Mouse (Mus musculus) liver, adult 2 months (tissue): ENCODE data around the gene Rnf5. TPM values are rescaled to one million over a fixed set of nuclear protein-coding genes. Genes with fewer than 3 reads are reported as not detected.

Experiments used
- DNase-seq: peaks from one replicate; pipeline ENCODE4 v3.0.0-alpha.2; 2011; ENCODE audit warnings: low read depth, low spot score; ENCODE audit errors: extremely low read depth
- H3K27ac ChIP-seq: fragments of 200-500 bp; replicated peaks from 2 replicates; pipeline ENCODE4 v1.5.1; 2012; ENCODE audit warnings: low read depth, mild to moderate bottlenecking, control low read depth, inconsistent platforms, low read length; ENCODE audit not compliant: insufficient read depth
- H3K27me3 ChIP-seq: fragments of 200-500 bp; 2 replicates; pipeline ENCODE4 v1.6.1; 2012; ENCODE audit warnings: mild to moderate bottlenecking, moderate library complexity, low read length, inconsistent platforms; ENCODE audit not compliant: control insufficient read depth, insufficient read depth
- H3K36me3 ChIP-seq: fragments of 200-500 bp; 2 replicates; pipeline ENCODE4 v1.6.1; 2012; ENCODE audit warnings: low read length, inconsistent platforms; ENCODE audit not compliant: control insufficient read depth, insufficient read depth
- H3K4me1 ChIP-seq: fragments of 200-500 bp; 2 replicates; pipeline ENCODE4 v1.6.1; 2011; ENCODE audit warnings: low read length; ENCODE audit not compliant: control insufficient read depth, insufficient read depth
- H3K4me3 ChIP-seq: fragments of 200-500 bp; 2 replicates; pipeline ENCODE4 v1.5.1; 2011; ENCODE audit warnings: low read depth, mild to moderate bottlenecking, control low read depth, low read length, moderate library complexity; ENCODE audit not compliant: insufficient read depth
- H3K79me2 ChIP-seq: fragments of 200-500 bp; 2 replicates; pipeline ENCODE4 v1.6.1; 2012; ENCODE audit warnings: inconsistent platforms, mild to moderate bottlenecking, low read length, moderate library complexity; ENCODE audit not compliant: control insufficient read depth, insufficient read depth
- H3K9ac ChIP-seq: fragments of 200-500 bp; 2 replicates; pipeline ENCODE4 v1.6.1; 2012; ENCODE audit warnings: low read depth, mild to moderate bottlenecking, control low read depth, inconsistent platforms, low read length
- CTCF ChIP-seq: fragments of 200-500 bp; IDR thresholded peaks from 2 replicates; pipeline ENCODE4 v1.5.1; 2011; ENCODE audit warnings: low read depth, low read length, control low read depth
- POLR2A ChIP-seq: fragments of 200-500 bp; IDR thresholded peaks from 2 replicates; pipeline ENCODE4 v1.6.1; 2011; ENCODE audit warnings: low read length, control low read depth; ENCODE audit not compliant: insufficient read depth; ENCODE audit errors: extremely low read depth
- WGBS: fragments of 180-500 bp; shearing (Covaris S2); methylation state at CpG from one replicate; pipeline ENCODE4 v1.1.7; 2018; 5-methylcytosine and 5-hydroxymethylcytosine counted together
- polyA plus RNA-seq: library from polyadenylated mRNA; depleted of rRNA; stranded (reverse); fragments of >200 nt; gene quantifications from 2 replicates; pipeline ENCODE4 v1.2.3, GENCODE M21; 2012
- total RNA-seq: library from RNA; depleted of rRNA; stranded (reverse); fragments of >200 nt; gene quantifications from 2 replicates; pipeline ENCODE4 v1.2.3, GENCODE M21; 2014

The Rnf5 gene
- total and polyA plus RNA-seq, 2 experiments, result 23.0 to 155 TPM

DNA sequence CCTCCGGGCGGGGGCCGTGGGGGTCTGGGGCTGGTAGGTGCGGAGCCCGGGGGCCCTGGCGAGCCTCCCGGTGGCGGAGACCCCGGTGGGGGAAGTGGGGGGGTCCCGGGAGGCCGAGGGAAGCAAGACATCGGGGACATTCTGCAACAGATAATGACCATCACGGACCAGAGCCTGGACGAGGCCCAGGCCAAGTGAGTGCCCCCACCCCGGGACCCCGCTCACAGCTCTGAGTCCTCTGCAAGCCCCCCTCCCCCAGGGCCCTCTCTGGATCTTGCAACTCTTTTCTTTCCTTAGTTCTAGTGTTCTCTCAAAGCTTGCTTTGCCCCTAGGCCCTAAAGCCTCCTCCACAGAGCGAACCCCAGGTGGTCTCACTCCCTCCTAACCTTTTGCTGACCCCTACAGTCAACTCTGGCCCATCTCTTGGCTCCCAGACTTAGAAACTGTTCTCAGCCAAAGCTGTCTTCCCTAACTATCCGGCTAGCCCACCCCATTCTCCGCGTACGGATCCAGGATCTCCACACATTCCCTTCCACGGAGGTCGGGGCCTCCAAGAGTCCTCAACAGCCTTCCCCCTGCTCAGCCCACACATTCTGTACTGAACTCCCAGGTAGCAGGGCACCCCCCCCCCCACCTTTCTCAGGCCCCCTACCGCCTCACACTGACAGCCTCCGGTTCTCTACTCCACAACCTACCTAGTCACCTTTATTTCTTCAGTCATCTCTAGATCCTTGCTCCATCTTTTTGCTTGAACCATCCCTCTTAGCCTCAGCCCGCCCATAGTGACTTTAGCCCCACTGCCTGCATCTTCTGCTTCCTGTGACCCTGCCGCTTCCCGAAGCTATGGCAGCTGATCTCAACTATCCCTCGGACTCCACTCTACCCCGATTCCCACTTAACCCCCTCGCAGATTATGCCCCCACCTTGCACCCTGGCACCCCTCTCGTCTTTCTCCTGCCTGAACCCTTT, 10.6 kb downstream of the Rnf5 start:
- Histone ChIP-seq H3K27ac (no peak overlapping the region; the same call in 1 of the 2 replicates), H3K4me1 (peaks cover 10% of the 10 kb centered on the region), H3K27me3 (no peaks in the 10 kb centered on the region), H3K36me3 (peaks cover 2% of the 10 kb centered on the region; the same call in 1 of the 2 replicates), H3K9ac (peak overlapping the region; percentile 92), H3K79me2 (no peaks in the 10 kb centered on the region), H3K4me3 (peak overlapping the region; percentile 77)
- DNase-seq, result no peak
- TF ChIP-seq POLR2A (no peak), CTCF (no peak)
- WGBS, result 12% methylated on average over 31 of the region's 32 CpGs

DNA sequence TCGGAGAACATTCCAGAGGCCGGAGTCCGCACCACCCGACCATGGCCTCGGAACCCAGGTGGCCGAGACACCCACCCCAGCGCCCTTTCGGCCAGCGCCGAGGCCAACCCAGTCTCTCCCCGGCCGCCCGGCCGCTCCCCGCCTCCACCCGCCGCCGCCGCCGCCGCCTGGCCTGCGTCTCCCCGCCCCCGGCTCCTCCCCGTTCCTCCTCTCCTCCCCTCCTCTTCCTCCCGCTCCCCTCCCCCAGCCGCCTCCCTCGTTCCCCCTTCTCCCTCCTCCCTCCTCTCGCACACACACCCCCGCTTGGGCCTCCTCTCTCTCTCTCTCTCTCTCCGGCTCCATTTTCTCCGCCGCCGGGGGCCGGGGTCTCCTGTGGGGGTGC, 11.5 kb downstream of the Rnf5 start:
- TF ChIP-seq CTCF (no peak), POLR2A (peak; percentile 86)
- no peaks in the 10 kb centered on the region for H3K27me3 ChIP-seq
- peaks cover 10% of the 10 kb centered on the region for H3K4me1 ChIP-seq
- no peaks in the 10 kb centered on the region for H3K79me2 ChIP-seq
- H3K9ac ChIP-seq, result peak overlapping the region; percentile 92
- peak overlapping the region; percentile 74 for H3K27ac ChIP-seq
- H3K36me3 ChIP-seq, result peaks cover 2% of the 10 kb centered on the region; the same call in 1 of the 2 replicates
- H3K4me3 ChIP-seq, result peak overlapping the region; percentile 77
- DNase-seq, result peak; percentile 60
- WGBS, result 2% methylated on average over 26 of the region's 35 CpGs

DNA sequence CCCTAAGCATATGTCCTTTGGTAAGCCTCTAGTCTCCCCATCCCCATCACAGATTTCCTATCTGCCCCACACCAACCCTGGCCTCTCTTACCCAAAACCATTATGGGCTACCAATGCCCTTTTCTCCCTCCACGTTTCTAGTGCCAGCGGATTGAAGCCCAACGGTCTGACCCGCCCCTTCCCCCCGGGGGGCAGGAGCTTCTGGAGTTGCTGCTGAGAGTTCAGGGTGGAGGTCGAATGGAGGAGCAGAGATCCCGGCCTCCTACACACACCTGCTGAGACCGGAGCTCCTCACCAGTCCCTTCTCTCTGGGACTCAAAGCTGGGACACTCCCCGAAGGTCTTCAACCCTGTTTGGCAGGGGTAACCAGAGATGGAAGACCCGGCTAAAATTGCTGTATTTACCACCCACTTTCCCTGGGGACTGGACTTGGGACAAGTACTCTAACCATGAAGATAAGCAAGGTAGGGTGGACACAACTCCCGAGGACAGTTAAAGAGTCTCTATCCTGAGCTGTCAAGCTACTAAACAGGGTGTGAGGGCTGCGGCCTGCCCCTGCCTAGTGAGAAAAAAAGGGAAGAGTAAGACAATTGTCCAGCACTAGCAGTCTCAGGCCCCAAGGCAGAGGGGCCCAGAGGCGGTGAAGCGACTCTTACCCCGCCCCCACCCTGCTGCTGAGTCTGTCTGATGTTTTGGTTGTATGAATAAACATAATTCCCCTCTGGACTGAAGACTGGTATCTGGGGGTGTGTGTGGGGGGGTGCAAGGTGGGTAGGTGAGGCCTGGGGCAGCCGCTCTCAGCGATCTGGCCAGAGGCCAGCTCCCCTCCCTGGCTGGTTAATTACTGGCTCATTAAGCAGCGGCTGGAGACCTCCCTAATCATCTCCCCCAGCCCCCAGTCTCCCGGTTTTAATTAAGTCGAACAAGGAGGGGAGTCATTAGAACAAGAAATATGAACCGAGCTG, 12.2 kb downstream of the Rnf5 start, which contains the start of gene Pbx2:
Pbx2 (plus strand) TSS at position 238 of the 965 bp plus-strand sequence.
- Histone ChIP-seq H3K4me3 (peak within 1 kb of the TSS; percentile 77), H3K79me2 (no peaks in the 10 kb centered on the region), H3K27ac (peak within 1 kb of the TSS; percentile 74), H3K36me3 (peaks cover 2% of the 10 kb centered on the region; the same call in 1 of the 2 replicates), H3K9ac (peak within 1 kb of the TSS; percentile 92), H3K27me3 (no peaks in the 10 kb centered on the region), H3K4me1 (peaks cover 10% of the 10 kb centered on the region)
- WGBS, result 14% methylated on average over 21 of the region's 21 CpGs
- DNase-seq, result no peak
- no peak for TF ChIP-seq CTCF
- no peak for TF ChIP-seq POLR2A

DNA sequence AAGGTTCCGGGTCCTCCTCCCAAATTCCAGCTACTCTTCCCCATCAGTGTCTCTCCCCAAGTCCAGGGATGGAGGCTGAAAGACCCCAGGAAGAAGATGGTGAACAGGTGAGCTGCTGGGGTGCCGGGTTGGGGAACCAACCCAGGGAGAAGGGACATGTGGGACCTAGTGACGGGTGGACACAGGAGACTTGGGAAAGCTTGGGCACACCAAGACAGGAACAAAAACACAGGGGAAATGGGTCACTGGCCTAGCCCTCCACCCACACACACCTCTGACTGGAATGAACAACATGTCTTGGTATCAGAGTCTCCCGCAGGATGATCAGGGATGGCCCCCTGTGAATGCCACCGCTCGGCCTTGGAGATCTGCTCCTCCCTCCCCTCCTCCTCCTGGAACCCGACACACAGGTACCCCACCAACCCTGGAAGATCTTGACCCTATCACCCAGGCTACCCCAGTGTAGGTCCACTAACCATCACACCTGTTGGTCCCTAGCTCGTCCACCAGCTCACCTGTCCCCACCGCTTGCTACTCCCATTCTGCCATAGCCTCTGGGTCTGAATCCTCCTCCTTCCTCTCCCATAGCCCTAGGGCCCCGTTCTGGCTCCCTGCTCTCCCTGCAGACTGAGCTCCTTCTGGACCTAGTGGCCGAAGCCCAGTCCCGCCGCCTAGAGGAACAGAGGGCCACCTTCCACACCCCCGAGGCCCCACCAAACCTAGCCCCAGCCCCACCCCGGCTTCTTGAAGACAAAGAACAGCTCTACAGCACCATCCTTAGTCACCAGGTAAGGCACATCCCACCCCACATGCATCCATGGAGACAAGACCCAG, 13.1 kb downstream of the Rnf5 start:
- Histone ChIP-seq H3K4me1 (peaks cover 10% of the 10 kb centered on the region), H3K27me3 (no peaks in the 10 kb centered on the region)
- no peak for DNase-seq

DNA sequence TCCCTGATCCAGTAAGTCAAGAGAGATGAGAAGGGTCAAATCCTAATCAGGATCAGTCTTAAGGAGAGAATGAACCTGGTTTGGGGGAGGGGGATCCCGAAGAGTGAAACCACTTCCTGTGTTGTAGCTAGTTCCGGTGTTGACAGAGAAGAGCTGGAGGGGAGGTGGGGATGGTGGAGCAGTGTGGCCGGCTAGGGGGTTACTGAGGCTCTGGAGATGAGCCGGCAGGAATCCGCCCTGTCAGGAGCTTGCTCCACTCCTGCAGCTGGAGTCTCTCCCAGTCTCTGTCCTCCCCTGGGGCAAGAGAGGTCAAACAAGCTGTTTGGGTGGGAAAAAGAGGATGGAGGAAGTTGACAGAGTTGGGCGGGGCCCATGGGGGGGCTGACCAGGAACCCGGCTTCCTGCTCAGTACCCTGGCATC, 13.8 kb downstream of the Rnf5 start, which contains the start of gene Gpsm3:
Gpsm3 (plus strand) TSS at position 126 of the 421 bp plus-strand sequence.
- Histone ChIP-seq H3K27ac (peak within 1 kb of the TSS; percentile 76), H3K9ac (peak within 1 kb of the TSS; percentile 52), H3K27me3 (no peaks in the 10 kb centered on the region), H3K36me3 (no peaks in the 10 kb centered on the region; the same call in 1 of the 2 replicates), H3K4me3 (peak within 1 kb of the TSS; percentile 58), H3K4me1 (peaks cover 10% of the 10 kb centered on the region), H3K79me2 (no peaks in the 10 kb centered on the region)
- WGBS, result 20% methylated on average over 7 of the region's 7 CpGs
- DNase-seq, result peak; percentile 17
- no peak for TF ChIP-seq CTCF
- 0 out of 2 replicates have a peak, but pooled peaks have one; percentile 25 for TF ChIP-seq POLR2A

More for the DNA sequence above, 13.1 kb downstream of the Rnf5 start:
- Histone ChIP-seq H3K36me3 (no peaks in the 10 kb centered on the region; the same call in 1 of the 2 replicates), H3K4me3 (peak overlapping the region; percentile 58), H3K79me2 (no peaks in the 10 kb centered on the region), H3K27ac (peak overlapping the region; percentile 59), H3K9ac (peak overlapping the region; percentile 41)
- 78% methylated on average over 15 of the region's 15 CpGs for WGBS
- TF ChIP-seq CTCF, result no peak
- TF ChIP-seq POLR2A, result no peak
